Mouse (Mus musculus) adipocyte (in vitro differentiated cells): ENCODE data around the gene Rsph14.

ENCODE experiments used
- DNase-seq: peaks from one replicate; pipeline ENCODE4 v3.0.0-alpha.2; 2016; ENCODE audit warnings: low spot score

Gene Rsph14

GRCm38 (mm10) chr10:74933548-74934190 is 98.7 kb downstream of the Rsph14 start:
- DNase-seq: no peak

GRCm38 (mm10) chr10:74932487-74932886 is 99.9 kb downstream of the Rsph14 start:
- DNase-seq: no peak

GRCm38 (mm10) chr10:74931631-74932030 is 100.8 kb downstream of the Rsph14 start:
- no peak for DNase-seq

- no peak for DNase-seq
Observed at GRCm38 (mm10) chr10:74930541-74930940, 101.8 kb downstream of the Rsph14 start.

GRCm38 (mm10) chr10:74929578-74929977 is 102.8 kb downstream of the Rsph14 start:
- no peak for DNase-seq

- DNase-seq: no peak
Observed at GRCm38 (mm10) chr10:74928276-74928675, 104.1 kb downstream of the Rsph14 start.

GRCm38 (mm10) chr10:74925324-74925723 is 107.1 kb downstream of the Rsph14 start:
- DNase-seq: no peak

- no peak for DNase-seq
Observed at GRCm38 (mm10) chr10:74924274-74924673, 108.1 kb downstream of the Rsph14 start.

GRCm38 (mm10) chr10:74922763-74923162 is 109.6 kb downstream of the Rsph14 start:
- DNase-seq: no peak

- DNase-seq: no peak
Observed at GRCm38 (mm10) chr10:74921614-74922013, 110.8 kb downstream of the Rsph14 start.

GRCm38 (mm10) chr10:74920853-74921567 is 111.4 kb downstream of the Rsph14 start:
- peak; percentile 37 for DNase-seq

- DNase-seq: no peak
Observed at GRCm38 (mm10) chr10:74919277-74919676, 113.1 kb downstream of the Rsph14 start.

- no peak for DNase-seq
Observed at GRCm38 (mm10) chr10:74908431-74908830, 124.0 kb downstream of the Rsph14 start.
